Mouse (Mus musculus) G1E (cell line): ENCODE measurements around the gene Tmem132d.

ENCODE experiments used
- CTCF ChIP-seq: IDR thresholded peaks from 2 replicates; pipeline ENCODE4 v1.5.1; 2012; ENCODE audit warnings: low read depth, low read length, inconsistent platforms, mixed read lengths
- GATA1 ChIP-seq: IDR thresholded peaks from 2 replicates; pipeline ENCODE4 v1.6.1; 2012; ENCODE audit warnings: borderline replicate concordance, low read length, inconsistent platforms, mixed read lengths
- GATA2 ChIP-seq: IDR thresholded peaks from 2 replicates; pipeline ENCODE4 v1.6.1; 2012; ENCODE audit warnings: low read depth, low read length, inconsistent platforms, borderline replicate concordance
- POLR2AphosphoS5 ChIP-seq: IDR thresholded peaks from 2 replicates; pipeline ENCODE4 v1.6.1; 2012; ENCODE audit warnings: low read depth, low read length, inconsistent platforms; ENCODE audit not compliant: insufficient replicate concordance
- TAL1 ChIP-seq: conservative IDR thresholded peaks from 2 replicates; pipeline ENCODE4 v1.6.1; 2012; ENCODE audit warnings: low read depth, low read length, inconsistent platforms, mixed read lengths

- no peak for TF ChIP-seq POLR2AphosphoS5
- TF ChIP-seq CTCF: no peak
- no peak for TF ChIP-seq GATA2
- no peak for TF ChIP-seq TAL1
- TF ChIP-seq GATA1: no peak
Observed at GRCm38 (mm10) chr5:127883021-127883420, 549.9 kb downstream of the Tmem132d start.
